Mouse (Mus musculus) testis, adult 10 weeks (tissue): ENCODE data around the gene Iars. TPM values are rescaled to one million over a fixed set of nuclear protein-coding genes. Genes with fewer than 3 reads are reported as not detected.

Experiments
- polyA plus RNA-seq: library from polyadenylated mRNA; stranded (reverse); fragments of 350-450 nt; fragmentation: Illumina TruSeq; extraction: RNeasy Lipid Tissue Mini Kit (QIAGEN cat#74804); gene quantifications from one replicate; pipeline ENCODE4 v1.2.3, GENCODE M21; 2014; ENCODE audit warnings: low read depth, low replicate concordance

The Iars gene
- 23.0 TPM for polyA plus RNA-seq

DNA sequence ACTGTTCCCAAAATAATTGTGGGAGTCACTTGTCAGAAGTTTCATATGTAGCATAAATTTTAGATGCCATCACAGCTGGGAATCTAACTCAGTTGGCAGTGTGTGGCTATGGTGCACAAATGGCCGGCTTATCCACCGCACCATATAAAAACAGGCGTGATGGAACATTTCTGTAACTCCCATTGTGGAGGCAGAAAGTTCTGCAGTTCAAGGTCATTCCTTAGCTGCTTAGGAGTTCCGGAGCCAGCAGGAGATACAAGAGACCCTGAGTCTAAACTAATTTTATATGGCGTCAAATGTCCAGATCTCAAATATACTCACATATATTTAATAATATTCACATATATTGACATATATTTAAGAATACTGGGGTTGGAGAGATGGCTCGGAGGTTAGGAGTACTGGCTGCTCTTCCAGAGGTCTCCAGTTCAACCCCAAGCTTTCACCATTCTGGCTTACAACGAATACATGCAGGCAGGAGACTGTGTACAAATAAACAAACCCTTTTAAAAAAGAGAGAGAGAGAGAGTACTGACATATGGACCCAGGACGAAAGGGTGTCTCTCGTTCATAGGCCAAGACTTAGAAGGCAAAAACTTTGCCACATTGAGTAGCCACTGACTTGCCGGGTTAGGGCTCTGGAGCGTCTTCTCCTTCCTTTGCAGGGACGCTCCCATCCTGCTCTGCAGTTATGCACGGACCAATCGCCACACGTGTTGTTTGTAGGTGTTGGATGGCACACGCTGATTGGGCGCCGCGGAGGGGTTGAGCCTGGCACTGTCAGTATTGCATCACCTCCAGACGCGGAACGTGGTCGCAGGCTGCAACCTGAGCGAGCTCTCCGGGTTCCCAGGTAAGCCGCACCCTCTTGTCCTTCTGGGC is at the start of gene Iars:
Gene Iars, plus strand, starts transcription at position 750 of the 882 bp plus-strand sequence.

DNA sequence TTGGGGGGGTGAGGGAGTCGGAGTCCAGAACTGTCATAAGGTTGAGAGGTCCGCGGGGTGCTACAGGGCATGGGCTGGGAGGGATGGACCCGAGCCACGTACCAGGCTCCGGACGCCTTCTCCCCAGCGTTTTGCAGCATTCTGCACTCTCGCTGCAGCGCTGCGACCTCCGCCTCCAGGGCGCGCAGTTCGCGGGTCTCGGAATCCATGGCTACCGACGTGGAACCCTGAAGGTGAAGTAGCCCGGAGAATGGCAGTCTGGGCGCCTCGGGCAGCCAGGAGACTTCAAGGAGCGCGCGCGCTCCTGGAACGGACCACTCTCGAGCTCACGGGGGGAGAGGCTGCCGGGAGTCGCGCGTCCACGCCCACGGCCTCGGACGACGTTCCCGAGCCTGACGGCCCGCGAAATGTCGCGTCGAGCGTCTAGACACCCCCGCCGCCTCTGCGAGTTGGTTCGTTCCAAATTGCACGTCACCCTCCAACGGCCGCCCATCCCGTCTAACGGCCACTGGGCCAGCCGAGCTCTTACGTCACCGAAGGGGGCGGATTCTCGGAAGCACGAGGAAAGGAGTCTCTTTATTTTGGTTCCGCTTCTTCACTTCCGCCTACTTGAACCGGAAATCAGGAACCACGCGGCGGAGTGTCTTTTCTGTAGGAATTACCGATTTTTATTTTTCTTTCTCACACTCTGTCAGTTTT is 29.3 kb upstream of the Iars start, which contains the start of the genes Cenpp and Nol8:
Gene Cenpp, minus strand, starts transcription at position 305 of the 699 bp plus-strand sequence.
Gene Nol8, plus strand, starts transcription at position 598 of the 699 bp plus-strand sequence.

Other genes starting within 250 kb of the Iars start
- gene Tes3-ps, start 188.8 kb upstream of the Iars start, polyA plus RNA-seq: 5.6 TPM
- 7.2 TPM for gene Ecm2, start 177.3 kb upstream of the Iars start, polyA plus RNA-seq
- gene Aspn, start 137.7 kb upstream of the Iars start, polyA plus RNA-seq: 4.7 TPM
- gene Omd, start 99.6 kb upstream of the Iars start, polyA plus RNA-seq: 6.4 TPM
- 47.0 TPM for gene Ogn, start 74.1 kb upstream of the Iars start, polyA plus RNA-seq
- gene Cenpp, start 29.3 kb upstream of the Iars start, polyA plus RNA-seq: 122 TPM
- 448 TPM for gene Nol8, start 29.0 kb upstream of the Iars start, polyA plus RNA-seq
- 47.0 TPM for gene Gm30302, start 116.9 kb downstream of the Iars start, polyA plus RNA-seq